Mouse (Mus musculus): ENCODE measurements around the gene Gm3127. TPM values are rescaled to one million over a fixed set of nuclear protein-coding genes. Genes with fewer than 3 reads are reported as not detected.
"Not testable (repeated sequence)": the region's sequence is repeated elsewhere in the genome, so short reads cannot be mapped to it uniquely, and the experiment has no call there.

Gm3127 gene
- not detected in 2 replicates for polyA plus RNA-seq (2015; fragmentation: Nextera tagmentation; extraction: Ambion mirVana)

DNA sequence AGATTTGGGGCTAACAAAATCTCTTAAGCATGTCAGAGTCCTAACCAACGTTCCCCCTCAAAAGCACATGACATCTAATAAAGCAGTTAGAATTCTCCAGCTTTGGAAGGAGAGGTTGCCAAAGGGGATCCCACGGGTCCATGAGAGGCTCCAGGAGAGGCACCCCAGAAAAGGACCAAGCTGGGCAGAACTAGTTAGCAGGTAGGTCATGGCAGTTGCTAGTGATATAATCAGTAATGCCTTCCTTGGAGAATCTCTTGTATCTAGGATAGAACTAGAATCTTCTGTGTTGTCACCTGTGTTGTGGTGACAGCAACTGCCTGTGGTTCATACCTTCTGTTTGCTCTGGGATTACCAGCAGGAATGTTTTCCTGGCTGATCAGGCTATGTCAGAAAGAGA lies at the start of gene Gm3127:
Gene Gm3127 (plus strand): TSS at position 301 of the 400 bp plus-strand sequence.
- H3K36me3 ChIP-seq; H3K9me3 ChIP-seq; ATAC-seq (ENCODE audit: low read depth); H3K9ac ChIP-seq; H3K27me3 ChIP-seq; H3K27ac ChIP-seq (replicated peaks); H3K4me1 ChIP-seq (replicated peaks); H3K4me2 ChIP-seq; H3K4me3 ChIP-seq: not testable (repeated sequence)
- WGBS, result 71% methylated on average over 1 of the region's 2 CpGs

DNA sequence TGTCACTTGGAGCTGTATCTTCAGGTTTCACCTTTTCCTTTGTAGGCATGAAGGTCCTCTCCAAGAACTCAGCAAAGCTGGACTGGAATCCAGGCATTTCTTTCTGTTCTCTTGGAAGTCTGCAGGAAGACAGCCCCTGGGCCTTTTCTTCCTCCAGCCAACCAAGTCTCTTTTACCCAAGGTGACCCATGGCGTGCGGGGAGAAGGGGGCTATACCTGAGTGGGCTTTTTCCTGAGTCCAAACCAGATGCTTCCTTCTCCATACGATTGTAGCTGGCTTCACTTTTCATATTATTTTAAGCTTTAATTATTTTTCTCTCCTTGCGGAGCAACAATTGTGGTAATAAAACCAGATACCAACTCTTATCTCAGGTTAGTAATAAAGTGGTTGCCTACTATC lies 23.2 kb upstream of the Gm3127 start:
- not testable (repeated sequence) for H3K4me1 ChIP-seq (replicated peaks); H3K27ac ChIP-seq (replicated peaks); H3K9ac ChIP-seq; H3K27me3 ChIP-seq; H3K4me2 ChIP-seq; H3K9me3 ChIP-seq; H3K4me3 ChIP-seq; ATAC-seq (ENCODE audit: low read depth); H3K36me3 ChIP-seq
- 90% methylated on average over 4 of the region's 4 CpGs for WGBS

DNA sequence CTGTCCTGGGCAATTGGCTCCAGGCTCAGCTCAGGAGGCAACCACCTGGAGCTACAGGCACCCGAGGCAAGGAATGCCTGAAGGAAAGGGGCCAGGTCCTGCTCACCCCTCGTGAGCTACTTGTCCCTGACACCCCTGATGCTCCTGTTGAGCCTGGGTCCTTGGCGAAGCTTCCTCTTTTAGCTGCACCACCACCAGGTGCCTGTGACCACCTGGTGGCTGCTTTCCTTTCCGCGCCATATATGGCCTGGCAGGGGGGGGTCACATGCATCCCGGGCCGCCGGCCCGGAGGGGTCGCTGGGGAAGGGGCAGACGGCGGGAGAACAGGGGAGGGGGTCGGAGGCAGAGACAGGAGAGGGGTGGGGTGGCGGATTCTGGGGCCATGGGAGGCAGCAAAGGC lies 17.2 kb downstream of the Gm3127 start:
- not testable (repeated sequence) for H3K27ac ChIP-seq (replicated peaks)

DNA sequence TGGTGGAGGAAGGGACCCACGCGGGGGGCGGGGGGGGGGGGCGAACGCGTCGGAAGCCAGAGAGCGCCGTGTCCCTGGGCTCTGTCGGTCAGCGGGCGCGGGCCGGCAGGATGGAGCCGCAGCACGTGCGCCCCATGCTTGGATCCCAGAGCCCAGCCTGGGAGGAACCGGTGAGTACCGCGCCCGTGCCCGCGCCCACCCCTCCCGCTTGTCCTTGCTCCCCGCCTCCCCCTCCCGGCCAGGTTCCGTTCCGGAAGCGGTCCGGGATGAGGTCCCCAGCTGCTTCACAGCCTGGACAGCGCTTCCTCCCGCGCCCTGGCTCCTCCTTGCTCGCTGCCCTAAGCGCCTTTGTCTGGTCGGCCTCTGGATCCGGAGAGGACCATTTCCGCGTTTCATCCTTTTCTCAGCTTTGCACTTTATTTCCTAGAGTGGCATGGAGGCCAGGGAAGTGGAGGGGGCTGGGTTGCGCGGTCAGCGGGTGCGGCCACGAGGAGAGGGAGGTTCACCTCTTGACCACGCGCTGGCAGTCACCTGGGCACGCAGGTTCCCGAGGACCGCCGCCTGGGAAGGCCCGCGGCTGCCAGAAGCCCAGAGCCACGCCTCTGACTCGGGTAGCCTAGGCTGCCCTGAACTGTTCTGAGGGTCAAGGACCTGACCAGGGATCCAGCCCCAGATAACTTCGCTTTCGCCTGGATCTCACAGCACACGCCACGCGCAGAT lies 17.8 kb downstream of the Gm3127 start, which contains the start of gene Gm2974:
Gene Gm2974 (plus strand): TSS at position 86 of the 720 bp plus-strand sequence.
- Histone ChIP-seq H3K4me3 (peak within 1 kb of the TSS; percentile 40), H3K9ac (peak within 1 kb of the TSS; percentile 63), H3K4me2 (peak within 1 kb of the TSS; percentile 57)
- WGBS, result 20% methylated on average over 31 of the region's 59 CpGs
- H3K4me1 ChIP-seq (replicated peaks); H3K9me3 ChIP-seq; H3K27ac ChIP-seq (replicated peaks); ATAC-seq (ENCODE audit: low read depth); H3K27me3 ChIP-seq; H3K36me3 ChIP-seq: not testable (repeated sequence)

More for the DNA sequence above, 17.2 kb downstream of the Gm3127 start:
- Histone ChIP-seq H3K4me3 (peak overlapping the region; percentile 40), H3K4me2 (peak overlapping the region; percentile 57), H3K9ac (peak overlapping the region; percentile 63)
- ATAC-seq (ENCODE audit: low read depth); H3K4me1 ChIP-seq (replicated peaks); H3K36me3 ChIP-seq; H3K27me3 ChIP-seq; H3K9me3 ChIP-seq: not testable (repeated sequence)
- WGBS, result 7% methylated on average over 13 of the region's 14 CpGs

DNA sequence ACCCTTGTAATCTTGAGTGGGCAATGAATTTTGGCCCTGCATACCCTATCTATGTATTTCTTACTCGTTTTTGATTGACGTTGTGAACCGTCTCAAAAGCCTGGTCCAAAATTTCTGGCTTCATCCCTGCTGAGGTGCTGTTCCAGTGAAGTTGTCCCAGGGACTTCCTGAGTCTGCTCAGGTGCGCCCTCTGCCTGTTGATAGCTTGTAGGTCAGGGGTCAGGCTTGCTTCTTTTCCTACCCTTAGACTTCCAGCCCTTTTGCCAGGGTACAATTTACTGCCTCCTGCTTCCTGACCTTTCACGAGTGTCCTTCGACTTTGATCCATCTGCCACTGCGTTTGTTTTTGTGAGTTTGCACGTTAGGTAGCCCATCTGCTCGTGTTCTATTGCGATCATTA lies 18.5 kb downstream of the Gm3127 start:
- not testable (repeated sequence) for H3K4me1 ChIP-seq (replicated peaks); H3K36me3 ChIP-seq; H3K4me2 ChIP-seq; H3K27me3 ChIP-seq; H3K4me3 ChIP-seq; H3K27ac ChIP-seq (replicated peaks); ATAC-seq (ENCODE audit: low read depth); H3K9me3 ChIP-seq; H3K9ac ChIP-seq
- 31% methylated on average over 8 of the region's 10 CpGs for WGBS

Other genes starting within 250 kb of the Gm3127 start
- gene Gm3029, start 233.3 kb upstream of the Gm3127 start, polyA plus RNA-seq (2015; fragmentation: Nextera tagmentation; extraction: Ambion mirVana), result not detected in 2 replicates
- gene Gm3095, start 201.5 kb upstream of the Gm3127 start, polyA plus RNA-seq (2015; fragmentation: Nextera tagmentation; extraction: Ambion mirVana), result 1.5 and 1.6 TPM in 2 replicates
- not detected in 2 replicates for gene Gm3099, start 166.6 kb upstream of the Gm3127 start, polyA plus RNA-seq (2015; fragmentation: Nextera tagmentation; extraction: Ambion mirVana)
- gene Gm5796, start 141.1 kb upstream of the Gm3127 start, polyA plus RNA-seq (2015; fragmentation: Nextera tagmentation; extraction: Ambion mirVana), result 1.6 and 2.4 TPM in 2 replicates
- not detected in 2 replicates for gene Gm3115, start 80.9 kb upstream of the Gm3127 start, polyA plus RNA-seq (2015; fragmentation: Nextera tagmentation; extraction: Ambion mirVana)
- 2.4 and 3.0 TPM in 2 replicates for gene Gm8108, start 54.5 kb upstream of the Gm3127 start, polyA plus RNA-seq (2015; fragmentation: Nextera tagmentation; extraction: Ambion mirVana)
- gene Gm2974, start 17.5 kb downstream of the Gm3127 start, polyA plus RNA-seq (2015; fragmentation: Nextera tagmentation; extraction: Ambion mirVana), result 4.4 and 4.9 TPM in 2 replicates
- not detected in 2 replicates for gene Gm3138, start 84.6 kb downstream of the Gm3127 start, polyA plus RNA-seq (2015; fragmentation: Nextera tagmentation; extraction: Ambion mirVana)
- not detected in 2 replicates for gene Gm3149, start 152.3 kb downstream of the Gm3127 start, polyA plus RNA-seq (2015; fragmentation: Nextera tagmentation; extraction: Ambion mirVana)
- gene 2610042L04Rik, start 169.7 kb downstream of the Gm3127 start, polyA plus RNA-seq (2015; fragmentation: Nextera tagmentation; extraction: Ambion mirVana), result 2.3 and 3.8 TPM in 2 replicates
- gene Gm3159, start 232.5 kb downstream of the Gm3127 start, polyA plus RNA-seq (2015; fragmentation: Nextera tagmentation; extraction: Ambion mirVana), result not detected in 2 replicates

Data from neural tube, embryonic 13.5 days (tissue).